Mouse (Mus musculus) regulatory T cell (primary cell): ENCODE measurements around the gene Gm9817.

Source experiments
- in situ Hi-C: fragments of 300-600 bp; cut with MboI, MseI; formaldehyde crosslinking; loops from one replicate; pipeline ENCODE4 v1.15.1; 2025; ENCODE audit warnings: high pct_unique_total_duplicates

The Gm9817 gene

DNA sequence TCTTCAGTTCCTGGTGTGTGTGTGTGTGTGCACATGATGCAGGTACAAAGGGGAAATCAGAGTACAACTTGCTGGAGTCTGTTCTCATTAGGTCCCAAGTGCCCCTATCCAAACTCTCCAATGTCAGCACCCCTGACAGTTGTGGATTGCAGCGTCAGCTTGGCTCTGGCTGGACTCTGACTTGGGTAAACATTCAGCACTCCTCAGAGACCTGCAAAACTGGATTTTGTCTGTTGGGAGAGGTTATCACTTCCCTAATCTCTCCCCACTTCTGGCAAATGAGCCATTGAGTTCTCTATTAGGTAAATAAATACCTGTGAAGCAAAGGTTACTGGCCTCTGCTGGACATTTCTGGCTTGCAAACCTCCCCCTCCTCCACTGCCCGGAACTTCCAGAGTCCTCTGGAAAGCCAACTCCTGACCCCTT is 10.3 kb downstream of the Gm9817 start:
- in situ Hi-C loops: no loop called here

DNA sequence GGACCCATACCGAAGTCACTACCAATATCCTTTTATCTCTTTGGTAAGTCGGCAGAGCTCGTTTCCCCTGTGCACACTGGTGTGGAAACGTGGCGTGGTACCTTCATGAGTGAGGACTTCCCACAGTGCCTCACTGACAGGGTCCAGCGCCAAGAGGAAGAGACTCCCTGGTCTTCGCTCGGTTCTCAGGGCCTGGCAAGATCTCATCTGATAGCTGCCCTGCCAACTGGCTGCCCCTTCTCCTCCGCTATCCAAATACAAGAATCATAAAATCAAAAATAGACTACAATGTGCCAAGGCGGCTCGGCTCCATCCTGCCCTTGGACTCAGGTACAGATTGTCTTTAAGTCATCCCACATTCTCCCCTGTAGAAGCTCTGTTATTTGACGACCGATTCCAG is 11.4 kb downstream of the Gm9817 start:
- in situ Hi-C loops: no loop called here

DNA sequence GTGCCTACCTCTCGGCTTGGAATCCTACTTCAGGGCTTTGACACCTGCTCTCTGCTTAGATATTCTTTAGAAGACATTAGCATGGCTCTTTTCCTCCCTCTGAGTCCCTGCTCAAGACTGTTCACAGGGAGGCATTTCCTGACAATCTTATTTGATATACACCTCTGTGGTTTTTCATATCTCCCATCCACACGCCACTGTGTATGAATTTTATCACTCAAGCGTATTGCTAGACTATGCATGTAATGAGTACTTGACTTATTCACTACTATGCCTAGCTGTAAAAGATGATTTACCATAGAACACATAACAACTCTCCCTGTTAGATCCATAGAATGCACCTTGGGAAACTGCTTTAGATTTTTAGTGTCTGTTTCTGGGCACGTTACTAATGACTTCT is 14.3 kb downstream of the Gm9817 start:
- in situ Hi-C loops: no loop called here

DNA sequence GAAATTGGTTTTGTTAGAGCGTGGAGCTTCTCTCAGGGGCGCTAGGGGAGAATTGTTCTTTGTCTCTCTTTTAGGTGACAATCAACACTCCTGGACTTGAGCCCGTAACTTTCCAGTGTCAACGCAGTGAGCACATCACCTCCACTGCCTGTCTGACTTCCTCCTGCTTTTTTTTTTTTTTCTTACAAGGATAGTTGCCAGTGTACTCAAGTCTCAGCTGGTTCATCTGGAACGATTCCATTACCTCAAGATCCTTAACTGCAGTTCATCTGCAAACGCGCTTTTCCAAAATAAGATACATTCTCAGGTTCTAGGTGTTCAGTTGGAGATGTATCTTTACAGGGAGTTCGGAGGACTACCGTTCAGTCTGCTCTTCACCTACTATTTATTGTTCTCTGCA is 16.5 kb downstream of the Gm9817 start:
- in situ Hi-C loops: no loop called here

DNA sequence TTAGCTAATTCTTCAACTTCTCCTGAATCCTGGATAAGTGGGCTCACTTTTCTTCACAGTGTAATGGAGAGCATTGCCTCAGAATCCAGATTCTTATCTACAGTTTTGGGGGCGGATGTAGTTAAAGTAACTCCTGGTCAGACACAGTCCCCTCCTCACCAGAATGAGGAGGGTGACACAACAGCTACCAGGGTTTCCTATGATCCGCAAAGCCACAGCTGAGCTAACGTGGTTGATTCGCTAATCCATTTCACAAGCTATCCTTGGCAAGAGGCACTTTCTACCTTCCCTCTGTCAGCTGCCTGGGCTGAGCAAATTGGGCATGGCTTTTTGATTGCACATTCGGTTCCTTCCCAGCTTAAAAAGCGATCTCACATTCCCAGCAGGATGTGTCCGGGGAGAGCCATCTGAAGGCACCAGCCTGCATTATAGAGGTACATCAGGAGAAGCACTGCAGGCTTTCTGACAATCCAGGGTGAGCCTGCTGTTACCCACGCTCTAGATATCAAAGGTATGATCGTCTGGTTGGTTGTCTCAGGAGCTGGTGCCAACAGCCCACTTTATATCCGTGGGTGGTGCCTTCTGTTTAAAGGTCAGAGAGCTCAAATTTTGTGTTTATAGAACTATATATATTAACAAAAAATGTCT is 21.2 kb downstream of the Gm9817 start:
- in situ Hi-C loops: no loop called here

DNA sequence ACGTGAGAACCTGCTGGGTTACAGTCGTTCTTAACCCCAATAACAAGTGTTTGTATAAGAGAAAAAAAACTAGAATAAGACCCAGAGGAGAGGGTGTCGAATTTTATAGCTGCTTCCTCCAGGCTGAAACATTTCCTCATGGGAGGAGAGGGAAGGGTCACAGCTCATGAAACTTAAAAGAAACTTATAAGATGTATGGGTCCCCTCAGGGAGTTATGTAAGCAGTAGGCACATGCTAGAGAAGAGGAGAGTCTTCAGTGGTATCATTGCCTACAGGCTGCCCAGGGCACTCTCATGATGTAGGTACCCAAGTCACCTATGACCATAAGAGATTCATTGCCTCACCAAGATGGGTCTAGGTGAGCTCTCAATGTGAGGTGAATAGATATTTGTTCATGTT is 28.0 kb downstream of the Gm9817 start:
- in situ Hi-C loops: no loop called here

DNA sequence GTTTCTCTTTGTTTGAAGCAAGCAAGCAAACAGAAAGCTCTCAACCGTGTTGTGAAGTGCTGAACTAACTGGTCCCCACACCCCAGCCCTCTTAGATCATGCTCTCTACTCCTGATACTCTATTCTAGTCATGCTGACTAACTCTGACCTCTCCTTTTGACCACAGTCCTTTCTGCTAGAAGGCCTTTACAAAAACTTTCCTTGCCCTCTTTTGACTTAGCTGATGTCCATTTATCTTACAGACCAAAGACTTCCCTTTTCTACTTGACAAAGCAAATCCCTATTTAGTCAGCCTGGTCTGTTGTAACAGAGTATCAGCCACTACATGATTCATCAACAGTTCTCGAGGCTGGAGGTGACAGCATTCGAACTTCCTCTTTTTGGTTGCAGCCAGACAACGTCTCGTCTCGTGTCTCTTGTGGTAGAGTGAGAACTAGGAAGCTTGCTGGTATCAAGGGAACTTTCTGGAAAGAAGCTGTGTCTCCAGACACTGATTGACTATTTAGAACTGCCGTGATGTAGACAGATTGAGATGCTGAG is 30.4 kb downstream of the Gm9817 start:
- in situ Hi-C loops: no loop called here

DNA sequence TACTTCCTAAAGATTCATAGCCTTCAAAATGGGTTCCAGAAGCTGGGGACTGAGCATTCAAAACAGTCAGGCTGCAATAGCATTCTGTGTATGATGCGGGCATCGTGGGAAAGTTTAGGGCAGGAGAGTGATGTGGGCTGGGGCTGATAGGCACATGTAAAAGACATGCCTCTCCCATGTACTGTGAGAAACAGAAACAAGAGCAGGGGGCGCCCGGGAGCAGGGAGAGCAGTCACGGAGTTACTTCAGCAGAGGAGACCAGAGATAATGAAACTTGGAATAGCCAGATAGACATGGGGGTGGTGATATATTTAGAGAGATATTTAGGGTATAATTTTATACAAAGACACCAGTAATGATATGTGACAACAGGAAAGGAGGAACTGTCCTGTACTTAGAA is 39.9 kb downstream of the Gm9817 start:
- in situ Hi-C loops: no loop called here

DNA sequence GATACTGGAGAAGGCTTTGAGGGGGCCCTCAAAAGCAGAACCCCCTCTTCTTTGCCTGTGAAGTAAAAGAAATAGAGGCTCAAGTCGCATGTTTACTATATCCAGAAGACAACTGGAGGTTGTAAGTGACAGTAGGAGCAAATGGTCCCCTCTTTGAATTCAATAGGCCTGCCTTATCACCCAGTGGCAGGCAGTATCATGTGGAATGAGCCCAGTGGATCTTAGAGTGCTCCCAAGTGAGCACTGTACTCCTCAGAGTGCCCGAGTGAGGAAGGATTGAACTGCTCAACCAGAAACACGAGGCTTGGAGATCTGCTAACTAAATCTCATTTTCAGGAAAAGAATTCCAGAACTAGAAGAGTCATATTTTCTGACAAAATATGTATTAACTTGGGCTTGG is 40.3 kb downstream of the Gm9817 start:
- in situ Hi-C loops: no loop called here
